Mouse (Mus musculus) lung, embryonic 16.5 days (tissue): ENCODE results near the gene Aak1. TPM values are rescaled to one million over a fixed set of nuclear protein-coding genes. Genes with fewer than 3 reads are reported as not detected.
"Not testable (repeated sequence)": the region's sequence is repeated elsewhere in the genome, so short reads cannot be mapped to it uniquely, and the experiment has no call there.

Source experiments
- ATAC-seq: fragments of 200-750 bp; cut with Nextera tagmentation; 2 replicates; pipeline ENCODE4 v1.8.0; 2017; ENCODE audit warnings: low read depth, mild to moderate bottlenecking, moderate library complexity
- H3K27ac ChIP-seq: fragments of 300-500 bp; sonication (generic); 2 replicates; pipeline ENCODE4 v1.5.1; 2014; ENCODE audit warnings: mild to moderate bottlenecking, control low read depth, low read length
- H3K27me3 ChIP-seq: fragments of 300-500 bp; sonication (generic); 2 replicates; pipeline ENCODE4 v1.6.1; 2014; ENCODE audit warnings: low read depth, low read length, mixed read lengths; ENCODE audit not compliant: control insufficient read depth, insufficient read depth
- H3K36me3 ChIP-seq: fragments of 300-500 bp; sonication (generic); 2 replicates; pipeline ENCODE4 v1.6.1; 2014; ENCODE audit warnings: low read length; ENCODE audit not compliant: control insufficient read depth, insufficient read depth
- H3K4me1 ChIP-seq: fragments of 300-500 bp; sonication (generic); replicated peaks from 2 replicates; pipeline ENCODE4 v1.6.1; 2014; ENCODE audit warnings: low read length, mixed read lengths; ENCODE audit not compliant: control insufficient read depth, insufficient read depth
- H3K4me2 ChIP-seq: fragments of 300-500 bp; sonication (generic); 2 replicates; pipeline ENCODE4 v1.6.1; 2014; ENCODE audit warnings: low read depth, low read length, control low read depth
- H3K4me3 ChIP-seq: fragments of 300-500 bp; sonication (generic); 2 replicates; pipeline ENCODE4 v1.5.1; 2014; ENCODE audit warnings: mild to moderate bottlenecking, low read length, control low read depth
- H3K9ac ChIP-seq: fragments of 300-500 bp; sonication (generic); 2 replicates; pipeline ENCODE4 v1.6.1; 2014; ENCODE audit warnings: low read length, control low read depth
- H3K9me3 ChIP-seq: fragments of 300-500 bp; sonication (generic); 2 replicates; pipeline ENCODE4 v1.6.1; 2016; ENCODE audit warnings: low read length; ENCODE audit not compliant: control insufficient read depth
- WGBS: fragments of 180-500 bp; shearing (Covaris S2); extraction: QIAGEN DNeasy Blood & Tissue Kit; methylation state at CpG from one replicate; pipeline ENCODE4 v1.1.7; 2014; 5-methylcytosine and 5-hydroxymethylcytosine counted together
- polyA plus RNA-seq: library from polyadenylated mRNA; unstranded; fragments of >200 nt; fragmentation: Nextera tagmentation; extraction: Ambion mirVana; gene quantifications from 2 replicates; pipeline ENCODE4 v1.2.1, GENCODE M21; 2015

Gene Aak1
- polyA plus RNA-seq, 1 experiment from 2014 or later = 11.6 TPM

- Histone ChIP-seq H3K9me3 (no peaks in the 10 kb centered on the region), H3K27me3 (no peaks in the 10 kb centered on the region), H3K27ac (peak overlapping the region; percentile 41; the same call in 1 of the 2 replicates), H3K4me2 (no peak overlapping the region), H3K4me1 (peaks cover 5% of the 10 kb centered on the region; the same call in 1 of the 2 replicates), H3K4me3 (no peak overlapping the region), H3K36me3 (no peaks in the 10 kb centered on the region), H3K9ac (no peak overlapping the region)
- ATAC-seq = peak; percentile 86
- 75% methylated on average over 6 of the region's 6 CpGs for WGBS
Measured at GRCm38 (mm10) chr6:86874711-86875375, 25.5 kb downstream of the Aak1 start.

DNA sequence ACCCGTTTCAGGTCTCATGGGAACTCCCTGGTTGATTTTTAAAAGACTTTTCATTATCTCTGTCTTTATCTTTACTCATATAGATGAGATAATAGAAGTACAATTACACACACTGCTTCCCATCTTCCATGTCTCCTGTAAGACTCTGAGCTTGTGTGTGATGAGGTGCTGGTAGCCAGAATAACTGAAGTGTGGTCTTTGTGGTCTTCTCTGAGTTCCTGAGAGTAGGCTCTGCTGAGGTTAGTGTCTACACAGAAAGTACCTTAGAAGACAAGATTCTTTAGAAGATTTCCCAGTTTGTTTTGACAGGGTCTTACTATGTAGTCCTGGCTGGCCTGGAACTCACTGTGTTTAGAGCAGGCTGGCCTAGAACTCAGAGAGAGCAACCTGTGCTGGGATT, 27.1 kb downstream of the Aak1 start:
- no peak overlapping the region for H3K9ac ChIP-seq
- H3K4me3 ChIP-seq = no peak overlapping the region
- WGBS = 45% methylated on average over 1 of the region's 1 CpGs
- no peak overlapping the region for H3K27ac ChIP-seq
- H3K9me3 ChIP-seq = no peaks in the 10 kb centered on the region
- ATAC-seq = no peak
- H3K4me1 ChIP-seq = peaks cover 5% of the 10 kb centered on the region; the same call in 1 of the 2 replicates
- no peaks in the 10 kb centered on the region for H3K36me3 ChIP-seq
- no peak overlapping the region for H3K4me2 ChIP-seq
- no peaks in the 10 kb centered on the region for H3K27me3 ChIP-seq

- H3K27me3 ChIP-seq = not testable (repeated sequence)
Measured at GRCm38 (mm10) chr6:86878656-86879055, 29.3 kb downstream of the Aak1 start.

GRCm38 (mm10) chr6:86879314-86879713, 30.0 kb downstream of the Aak1 start:
- no peak overlapping the region for H3K4me2 ChIP-seq
- 72% methylated on average over 4 of the region's 4 CpGs for WGBS
- H3K27ac ChIP-seq = no peak overlapping the region
- H3K4me3 ChIP-seq = no peak overlapping the region
- H3K9ac ChIP-seq = no peak overlapping the region
- peak; percentile 72 for ATAC-seq
- no peaks in the 10 kb centered on the region for H3K36me3 ChIP-seq
- H3K27me3 ChIP-seq = no peaks in the 10 kb centered on the region
- no peaks in the 10 kb centered on the region for H3K9me3 ChIP-seq
- peaks cover 5% of the 10 kb centered on the region; the same call in 1 of the 2 replicates for H3K4me1 ChIP-seq

More at GRCm38 (mm10) chr6:86878656-86879055, 29.3 kb downstream of the Aak1 start:
- not testable (repeated sequence) for H3K36me3 ChIP-seq, H3K9ac ChIP-seq, H3K4me2 ChIP-seq, H3K27ac ChIP-seq, H3K4me1 ChIP-seq, H3K9me3 ChIP-seq, ATAC-seq, H3K4me3 ChIP-seq
- whole genome bisulfite sequencing = 84% methylated on average over 3 of the region's 3 CpGs

GRCm38 (mm10) chr6:86884230-86884629, 34.9 kb downstream of the Aak1 start:
- WGBS = 70% methylated on average over 2 of the region's 2 CpGs
- Histone ChIP-seq H3K4me3 (no peak overlapping the region), H3K4me2 (no peak overlapping the region), H3K9me3 (no peaks in the 10 kb centered on the region), H3K27me3 (no peaks in the 10 kb centered on the region), H3K36me3 (no peaks in the 10 kb centered on the region), H3K27ac (no peak overlapping the region), H3K4me1 (peaks cover 3% of the 10 kb centered on the region), H3K9ac (no peak overlapping the region)
- ATAC-seq = no peak

DNA sequence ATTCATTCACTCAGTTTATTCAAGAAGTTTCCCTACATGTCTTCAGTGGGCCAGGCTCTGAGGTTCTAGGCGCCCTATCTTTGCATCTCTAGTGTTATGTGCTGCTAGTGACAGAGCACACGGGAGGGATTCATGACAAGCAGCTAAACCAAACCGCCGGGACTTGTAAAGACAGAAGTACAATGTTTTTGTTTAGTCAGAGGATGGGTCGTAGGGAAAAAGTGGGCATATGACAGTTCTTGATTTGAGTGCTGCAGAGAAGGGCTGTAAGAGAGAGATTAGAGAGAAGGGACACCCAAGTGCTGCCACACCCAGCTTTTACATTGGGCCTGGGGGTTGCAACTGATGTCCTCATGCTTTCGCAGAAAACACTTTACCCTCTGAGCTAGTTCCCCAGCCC, 35.4 kb downstream of the Aak1 start:
- WGBS = 64% methylated on average over 6 of the region's 6 CpGs
- Histone ChIP-seq H3K27ac (no peak overlapping the region), H3K9ac (no peak overlapping the region), H3K4me3 (no peak overlapping the region), H3K36me3 (no peaks in the 10 kb centered on the region; the same call in 1 of the 2 replicates), H3K27me3 (no peaks in the 10 kb centered on the region), H3K4me1 (peaks cover 3% of the 10 kb centered on the region), H3K9me3 (no peaks in the 10 kb centered on the region), H3K4me2 (no peak overlapping the region)
- ATAC-seq = no peak

- no peaks in the 10 kb centered on the region for H3K27me3 ChIP-seq
- no peak for ATAC-seq
- H3K4me2 ChIP-seq = no peak overlapping the region
- H3K4me1 ChIP-seq = peaks cover 3% of the 10 kb centered on the region
- H3K9me3 ChIP-seq = no peaks in the 10 kb centered on the region
- H3K9ac ChIP-seq = no peak overlapping the region
- no peak overlapping the region for H3K27ac ChIP-seq
- 48% methylated on average over 6 of the region's 6 CpGs for WGBS
- H3K4me3 ChIP-seq = no peak overlapping the region
- peaks cover 4% of the 10 kb centered on the region for H3K36me3 ChIP-seq
Measured at GRCm38 (mm10) chr6:86885816-86886529, 36.7 kb downstream of the Aak1 start.

DNA sequence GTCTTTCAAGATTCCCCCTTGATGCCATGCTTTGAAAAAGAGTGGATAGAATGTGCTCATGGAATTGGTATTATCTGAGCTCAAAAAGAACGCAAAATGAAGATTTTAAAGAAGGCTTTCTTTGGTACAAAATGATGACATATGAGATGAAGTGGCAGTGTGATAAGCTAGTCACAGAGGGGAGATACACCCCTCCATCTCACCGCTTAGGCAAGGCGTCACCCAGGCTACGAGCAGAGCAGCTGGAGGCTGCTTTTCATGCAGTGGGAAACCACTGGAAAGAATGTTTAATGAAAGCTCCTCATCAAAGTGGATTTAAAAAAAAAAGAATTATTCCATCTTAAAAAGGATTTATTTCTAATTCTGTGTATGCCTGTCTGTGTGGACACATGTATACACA, 37.5 kb downstream of the Aak1 start:
- H3K4me3 ChIP-seq = no peak overlapping the region
- no peak overlapping the region for H3K4me2 ChIP-seq
- H3K27ac ChIP-seq = no peak overlapping the region

GRCm38 (mm10) chr6:86897520-86897919, 48.2 kb downstream of the Aak1 start:
- no peak for ATAC-seq
- Histone ChIP-seq H3K27me3 (no peaks in the 10 kb centered on the region), H3K4me2 (no peak overlapping the region), H3K9ac (no peak overlapping the region), H3K4me1 (no peaks in the 10 kb centered on the region), H3K9me3 (no peaks in the 10 kb centered on the region), H3K4me3 (no peak overlapping the region), H3K36me3 (no peaks in the 10 kb centered on the region), H3K27ac (no peak overlapping the region)
- 88% methylated on average over 6 of the region's 6 CpGs for WGBS

More for the DNA sequence above, 37.5 kb downstream of the Aak1 start:
- H3K36me3 ChIP-seq = peaks cover 4% of the 10 kb centered on the region
- ATAC-seq = no peak
- H3K9ac ChIP-seq = no peak overlapping the region
- peaks cover 3% of the 10 kb centered on the region for H3K4me1 ChIP-seq
- 62% methylated on average over 4 of the region's 4 CpGs for WGBS
- H3K9me3 ChIP-seq = no peaks in the 10 kb centered on the region
- H3K27me3 ChIP-seq = no peaks in the 10 kb centered on the region
